Mouse (Mus musculus) embryonic facial prominence, embryonic 11.5 days (tissue): ENCODE measurements around the gene Actn2. TPM values are rescaled to one million over a fixed set of nuclear protein-coding genes. Genes with fewer than 3 reads are reported as not detected.

Experiments used
- ATAC-seq: fragments of 200-750 bp; cut with Nextera tagmentation; replicated peaks from 2 replicates; pipeline ENCODE4 v1.8.0; 2017; ENCODE audit warnings: low read depth; ENCODE audit not compliant: insufficient number of reproducible peaks, low FRiP score, low TSS enrichment
- DNase-seq: peaks from one replicate; pipeline ENCODE4 v3.0.0-alpha.2; 2015; ENCODE audit warnings: low spot score
- H3K27ac ChIP-seq: fragments of 300-500 bp; sonication (generic); replicated peaks from 2 replicates; pipeline ENCODE4 v1.5.1; 2014; ENCODE audit warnings: mild to moderate bottlenecking, low read depth, low read length, control low read depth
- H3K27me3 ChIP-seq: fragments of 300-500 bp; sonication (generic); 2 replicates; pipeline ENCODE4 v1.6.1; 2014; ENCODE audit warnings: mild to moderate bottlenecking, low read length, moderate library complexity, mixed read lengths; ENCODE audit not compliant: control insufficient read depth, insufficient read depth
- H3K36me3 ChIP-seq: fragments of 300-500 bp; sonication (generic); replicated peaks from 2 replicates; pipeline ENCODE4 v1.6.1; 2014; ENCODE audit warnings: low read depth, mild to moderate bottlenecking, low read length, moderate library complexity, mixed read lengths; ENCODE audit not compliant: control insufficient read depth, insufficient read depth
- H3K4me1 ChIP-seq: fragments of 300-500 bp; sonication (generic); 2 replicates; pipeline ENCODE4 v1.6.1; 2014; ENCODE audit warnings: low read length, mixed read lengths; ENCODE audit not compliant: control insufficient read depth, insufficient read depth
- H3K4me2 ChIP-seq: fragments of 300-500 bp; sonication (generic); 2 replicates; pipeline ENCODE4 v1.6.1; 2014; ENCODE audit warnings: low read depth, mild to moderate bottlenecking, control low read depth, low read length, moderate library complexity
- H3K4me3 ChIP-seq: fragments of 300-500 bp; sonication (generic); 2 replicates; pipeline ENCODE4 v1.5.1; 2014; ENCODE audit warnings: low read depth, low read length, control low read depth
- H3K9ac ChIP-seq: fragments of 300-500 bp; sonication (generic); replicated peaks from 2 replicates; pipeline ENCODE4 v1.6.1; 2014; ENCODE audit warnings: mild to moderate bottlenecking, control low read depth, low read length
- H3K9me3 ChIP-seq: fragments of 300-500 bp; sonication (generic); replicated peaks from 2 replicates; pipeline ENCODE4 v1.6.1; 2016; ENCODE audit warnings: mild to moderate bottlenecking, low read length, inconsistent platforms, mixed read lengths; ENCODE audit not compliant: control insufficient read depth
- WGBS: fragments of 180-500 bp; shearing (Covaris S2); extraction: QIAGEN DNeasy Blood & Tissue Kit; methylation state at CpG from one replicate; pipeline ENCODE4 v1.1.7; 2014; 5-methylcytosine and 5-hydroxymethylcytosine counted together
- polyA plus RNA-seq: library from polyadenylated mRNA; unstranded; fragments of >200 nt; fragmentation: Nextera tagmentation; extraction: Ambion mirVana; gene quantifications from 2 replicates; pipeline ENCODE4 v1.2.1, GENCODE M21; 2014

Gene Actn2
- polyA plus RNA-seq, result 4.2 and 10.5 TPM in 2 replicates

DNA sequence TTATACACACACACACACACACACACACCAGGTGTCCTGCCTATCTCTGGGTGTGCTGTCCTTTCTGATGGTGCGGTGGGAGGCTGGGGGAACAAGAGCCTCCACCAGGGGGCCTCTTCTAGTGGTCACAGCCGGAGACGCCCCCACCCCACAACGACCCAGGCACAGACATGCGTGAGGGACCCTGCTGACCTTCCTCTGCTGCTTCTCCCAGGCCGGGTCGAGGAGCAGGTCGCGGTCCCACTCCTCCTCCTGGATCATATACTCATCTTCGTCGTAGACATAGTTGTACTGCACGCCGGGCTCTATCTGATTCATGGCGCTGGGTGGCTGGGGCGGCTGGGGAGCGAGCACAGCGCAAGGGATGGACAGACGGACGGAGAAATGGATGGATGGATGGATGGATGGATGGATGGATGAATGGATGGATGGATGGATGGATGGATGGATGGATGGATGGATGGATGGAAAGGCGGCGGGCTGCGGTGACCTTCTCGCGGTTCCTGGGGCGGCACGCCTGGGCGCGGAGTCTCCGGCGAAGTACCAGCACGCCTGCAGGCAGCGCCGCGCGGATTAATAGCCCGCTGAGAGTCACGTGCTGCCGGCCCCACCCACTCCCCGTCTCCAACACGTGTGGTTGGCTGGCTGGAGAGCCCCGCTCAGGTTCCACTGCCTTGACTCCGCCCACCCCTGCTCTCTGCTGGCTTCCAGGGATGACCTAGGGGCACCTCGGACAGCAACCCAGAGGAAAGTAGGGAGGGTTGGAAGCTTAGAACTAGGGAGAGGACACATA, at the start of gene Actn2:
Actn2 (minus strand) TSS at position 578 of the 793 bp plus-strand sequence.
- H3K27ac ChIP-seq, result no peak within 1 kb of the TSS

DNA sequence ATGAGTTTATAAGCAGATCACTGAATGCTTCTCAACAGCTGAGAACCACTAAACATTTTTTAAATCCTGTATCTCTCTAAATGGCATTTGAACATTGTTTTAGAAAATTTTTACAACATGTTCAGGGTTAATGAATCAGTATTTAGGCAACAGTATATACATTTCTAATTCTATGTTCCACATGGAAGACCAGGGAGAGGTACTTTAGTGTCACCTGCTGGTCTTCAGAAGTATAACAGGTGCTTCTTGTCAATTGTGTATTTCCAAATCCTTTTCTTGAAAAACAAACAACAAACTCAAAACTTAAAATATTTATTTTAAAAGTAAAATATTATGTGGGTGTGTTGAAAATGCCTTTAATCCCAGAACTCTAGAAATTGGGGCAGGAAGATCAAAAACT, 45.7 kb upstream of the Actn2 start:
- ATAC-seq (no peak), DNase-seq (peak; percentile 63)
- no peaks in the 10 kb centered on the region for H3K36me3 ChIP-seq
- no peaks in the 10 kb centered on the region for H3K27me3 ChIP-seq
- no peak overlapping the region for H3K9ac ChIP-seq
- no peaks in the 10 kb centered on the region for H3K9me3 ChIP-seq
- H3K27ac ChIP-seq, result no peak overlapping the region
- no peaks in the 10 kb centered on the region for H3K4me1 ChIP-seq
- no peak overlapping the region for H3K4me3 ChIP-seq
- H3K4me2 ChIP-seq, result no peak overlapping the region

More for the DNA sequence above, at the start of gene Actn2:
- no peaks in the 10 kb centered on the region for H3K9me3 ChIP-seq
- H3K4me1 ChIP-seq, result no peaks in the 10 kb centered on the region
- H3K9ac ChIP-seq, result peak within 1 kb of the TSS; percentile 56
- DNase-seq, result peak; percentile 91
- peak; percentile 96 for ATAC-seq
- H3K27me3 ChIP-seq, result no peaks in the 10 kb centered on the region
- H3K36me3 ChIP-seq, result no peaks in the 10 kb centered on the region
- peak within 1 kb of the TSS; percentile 74 for H3K4me2 ChIP-seq
- under 1% methylated on average over 42 of the region's 43 CpGs for WGBS
- H3K4me3 ChIP-seq, result peak within 1 kb of the TSS; percentile 34

DNA sequence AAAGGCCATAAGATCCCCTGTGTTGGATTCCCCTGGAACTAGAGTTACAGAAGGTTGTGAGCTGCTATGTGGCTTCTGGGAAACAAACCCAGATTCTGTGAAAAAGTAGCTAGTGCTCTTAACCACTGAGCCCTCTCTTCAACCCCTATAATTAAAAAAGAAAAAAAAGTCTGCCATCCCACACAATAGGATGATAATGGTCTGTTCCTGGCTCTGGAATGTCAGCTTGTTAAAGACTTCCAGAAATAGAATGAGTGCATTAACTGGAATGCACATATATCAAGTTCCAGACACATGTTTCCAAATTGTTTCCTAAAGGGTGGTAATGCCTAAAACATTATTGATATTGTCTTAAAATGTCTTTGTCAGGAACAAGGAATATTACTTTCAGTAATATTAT, 44.2 kb upstream of the Actn2 start:
- Histone ChIP-seq H3K4me2 (no peak overlapping the region), H3K36me3 (no peaks in the 10 kb centered on the region), H3K27ac (no peak overlapping the region), H3K9me3 (no peaks in the 10 kb centered on the region), H3K4me3 (no peak overlapping the region), H3K27me3 (no peaks in the 10 kb centered on the region), H3K9ac (no peak overlapping the region), H3K4me1 (no peaks in the 10 kb centered on the region)
- DNase-seq (no peak), ATAC-seq (no peak)

DNA sequence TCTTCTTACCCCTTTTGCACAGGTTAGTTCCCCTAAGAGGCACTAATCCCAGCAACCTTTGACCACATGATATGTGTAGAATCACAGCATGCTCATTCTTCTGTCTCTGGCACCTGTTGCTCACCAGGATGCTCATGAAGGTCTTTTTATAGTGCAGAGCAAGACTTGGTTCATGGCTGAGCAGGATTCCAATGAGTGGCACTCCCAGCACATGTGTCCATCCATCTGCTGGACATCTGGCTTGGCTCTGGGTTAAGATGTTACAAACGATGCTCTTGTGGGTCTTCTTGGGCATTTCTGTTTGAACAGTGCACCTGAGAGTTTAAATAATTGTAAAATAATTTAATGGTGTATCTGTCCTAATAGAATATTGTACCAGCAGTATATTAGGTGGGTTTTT, 36.2 kb upstream of the Actn2 start:
- Histone ChIP-seq H3K27me3 (no peaks in the 10 kb centered on the region), H3K4me3 (no peak overlapping the region), H3K4me2 (no peak overlapping the region), H3K27ac (no peak overlapping the region), H3K4me1 (no peaks in the 10 kb centered on the region), H3K36me3 (no peaks in the 10 kb centered on the region), H3K9me3 (no peaks in the 10 kb centered on the region), H3K9ac (no peak overlapping the region)
- no peak for ATAC-seq
- no peak for DNase-seq
- WGBS, result 55% methylated on average over 1 of the region's 1 CpGs

DNA sequence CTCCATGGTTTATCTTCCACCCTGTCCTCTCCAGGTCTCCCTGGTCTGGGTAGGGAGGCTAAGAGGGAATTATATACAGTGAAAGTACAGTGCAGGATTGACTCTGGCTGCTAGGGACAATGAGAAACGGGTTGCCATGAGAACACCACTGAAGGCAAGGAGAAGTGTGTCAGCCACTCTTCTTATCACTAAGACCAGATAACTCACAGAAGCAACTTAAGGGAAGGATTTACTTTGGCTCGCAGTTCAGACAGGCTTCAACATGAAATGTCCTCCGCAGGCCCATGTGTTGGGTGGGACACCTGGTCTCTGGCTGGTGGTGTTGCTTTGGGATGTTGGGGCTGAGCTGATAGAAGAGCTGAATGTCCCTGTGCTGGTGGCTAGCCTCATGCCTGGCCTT, 32.2 kb upstream of the Actn2 start:
- ATAC-seq (no peak), DNase-seq (no peak)
- H3K36me3 ChIP-seq, result no peaks in the 10 kb centered on the region
- H3K27me3 ChIP-seq, result no peaks in the 10 kb centered on the region
- no peak overlapping the region for H3K9ac ChIP-seq
- no peaks in the 10 kb centered on the region for H3K9me3 ChIP-seq
- 80% methylated on average over 3 of the region's 3 CpGs for WGBS
- H3K4me2 ChIP-seq, result no peak overlapping the region
- H3K4me1 ChIP-seq, result no peaks in the 10 kb centered on the region
- no peak overlapping the region for H3K27ac ChIP-seq
- no peak overlapping the region for H3K4me3 ChIP-seq

DNA sequence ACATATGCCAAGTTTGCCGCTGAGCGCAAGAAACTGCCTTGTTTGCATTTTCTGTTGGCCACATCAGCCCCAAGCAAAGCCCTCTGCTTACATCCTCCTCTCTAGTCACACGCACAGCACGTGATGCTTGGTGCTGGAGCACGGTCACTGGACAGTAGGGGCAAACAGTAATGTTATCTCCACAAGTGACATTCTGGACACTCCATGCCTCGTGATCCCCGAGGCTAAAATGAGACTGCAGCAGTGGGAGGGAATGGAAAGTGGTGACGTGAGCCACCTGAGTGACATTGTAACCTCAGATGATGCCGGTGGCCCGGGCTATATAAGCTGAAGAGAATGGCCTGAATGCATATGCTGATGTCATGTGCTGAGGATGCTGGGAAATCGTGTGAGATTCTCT, 29.4 kb upstream of the Actn2 start:
- no peaks in the 10 kb centered on the region for H3K4me1 ChIP-seq
- H3K4me3 ChIP-seq, result no peak overlapping the region
- ATAC-seq (no peak), DNase-seq (no peak)
- no peaks in the 10 kb centered on the region for H3K36me3 ChIP-seq
- H3K9me3 ChIP-seq, result no peaks in the 10 kb centered on the region
- WGBS, result 84% methylated on average over 11 of the region's 11 CpGs
- H3K4me2 ChIP-seq, result no peak overlapping the region
- H3K9ac ChIP-seq, result no peak overlapping the region
- no peaks in the 10 kb centered on the region for H3K27me3 ChIP-seq
- H3K27ac ChIP-seq, result no peak overlapping the region

DNA sequence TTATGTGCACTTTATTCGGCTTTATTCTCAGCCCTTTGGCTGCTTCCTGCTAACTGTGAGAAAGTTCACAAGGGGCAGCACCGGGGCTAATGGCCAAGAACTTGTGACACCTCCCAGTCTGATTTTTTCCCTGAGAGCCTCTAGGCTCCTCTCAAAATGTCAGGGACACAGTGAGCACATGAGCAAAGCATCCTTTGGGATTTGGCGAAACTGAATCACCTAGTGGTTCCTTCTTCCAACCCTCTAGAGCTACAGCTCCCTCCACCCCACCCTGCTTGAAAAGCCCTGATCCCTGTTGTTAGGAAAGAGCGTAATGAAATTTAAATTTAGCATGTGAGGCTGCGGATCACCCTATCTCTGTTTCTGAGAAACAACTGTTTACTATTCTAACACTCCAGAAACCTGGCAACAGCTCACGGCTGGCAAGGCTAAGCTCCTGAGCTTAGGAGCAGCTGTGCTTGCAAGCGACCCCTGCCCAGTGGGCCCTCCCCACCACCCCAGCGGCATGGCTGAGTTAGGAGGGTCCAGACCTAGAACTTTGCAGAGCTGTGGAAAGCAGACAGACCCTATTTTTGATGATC, 28.6 kb upstream of the Actn2 start:
- 62% methylated on average over 8 of the region's 8 CpGs for WGBS
- H3K36me3 ChIP-seq, result no peaks in the 10 kb centered on the region
- H3K9ac ChIP-seq, result no peak overlapping the region
- H3K4me2 ChIP-seq, result no peak overlapping the region
- ATAC-seq (no peak), DNase-seq (no peak)
- no peaks in the 10 kb centered on the region for H3K4me1 ChIP-seq
- H3K27ac ChIP-seq, result no peak overlapping the region
- no peaks in the 10 kb centered on the region for H3K9me3 ChIP-seq
- H3K27me3 ChIP-seq, result no peaks in the 10 kb centered on the region
- H3K4me3 ChIP-seq, result no peak overlapping the region

DNA sequence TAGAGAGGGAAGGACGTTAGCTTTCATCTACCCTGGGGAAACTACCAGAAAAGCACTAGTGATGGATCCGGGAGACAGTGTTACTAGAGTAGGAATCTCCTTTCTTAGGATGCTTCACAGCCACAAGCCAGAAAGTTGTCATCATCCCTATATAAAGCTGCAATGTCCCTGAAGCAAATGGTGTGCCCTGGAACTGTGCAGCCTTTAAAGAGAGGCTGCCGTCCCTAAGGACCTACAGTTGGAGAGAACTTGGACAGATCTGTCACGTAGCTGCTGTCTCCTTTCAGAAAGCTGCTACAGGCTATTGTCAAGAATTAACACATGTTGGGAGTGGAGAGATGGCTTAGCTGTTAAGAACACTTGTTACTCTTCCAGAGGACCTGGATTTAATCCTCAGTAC, 20.9 kb upstream of the Actn2 start:
- ATAC-seq (no peak), DNase-seq (no peak)
- no peak overlapping the region for H3K4me2 ChIP-seq
- H3K27me3 ChIP-seq, result no peaks in the 10 kb centered on the region
- H3K27ac ChIP-seq, result no peak overlapping the region
- no peaks in the 10 kb centered on the region for H3K36me3 ChIP-seq
- whole genome bisulfite sequencing, result 72% methylated on average over 4 of the region's 4 CpGs
- H3K4me3 ChIP-seq, result no peak overlapping the region
- H3K9me3 ChIP-seq, result no peaks in the 10 kb centered on the region
- H3K4me1 ChIP-seq, result no peaks in the 10 kb centered on the region
- H3K9ac ChIP-seq, result no peak overlapping the region
